Comparison of ENCODE assay signal across 8 mouse cellular contexts in genomic region chr1:136007211-136008158, GRCm38 (mm10). TPM values are rescaled to one million over a fixed set of nuclear protein-coding genes. Genes with fewer than 3 reads are reported as not detected.
DNase-seq lines count a peak whose midpoint lies in the region; ATAC-seq and TF ChIP-seq lines count a peak whose summit lies in the region.

Gene Tmem9 (plus strand): TSS chr1:136008150.

- no peaks in the 10 kb centered on the region for H3K4me1 ChIP-seq in ES-Bruce4 (ENCODE audit: control insufficient read depth, insufficient read depth, low read length)
- H3K4me1 ChIP-seq in forebrain, embryonic 14.5 days (ENCODE audit: control insufficient read depth, insufficient read depth, low read length): peaks cover 5% of the 10 kb centered on the region; the same call in 1 of the 2 replicates
- H3K4me1 ChIP-seq in neural tube, embryonic 14.5 days (ENCODE audit: control insufficient read depth, insufficient read depth, low read length): no peaks in the 10 kb centered on the region
- H3K4me1 ChIP-seq in thymus, adult 2 months (replicated peaks; ENCODE audit: control insufficient read depth, insufficient read depth, low read length): peaks cover 3% of the 10 kb centered on the region

- H3K9ac ChIP-seq in ES-Bruce4 (ENCODE audit: low read depth, poor library complexity, severe bottlenecking): peak within 1 kb of the TSS; percentile 31
- H3K9ac ChIP-seq in forebrain, embryonic 14.5 days (ENCODE audit: low read length): peak within 1 kb of the TSS; percentile 49
- no peak within 1 kb of the TSS for H3K9ac ChIP-seq in neural tube, embryonic 14.5 days (replicated peaks; ENCODE audit: low read depth, low read length)

- 1% methylated on average over 37 of the region's 37 CpGs for WGBS in forebrain, embryonic 14.5 days
- 4% methylated on average over 37 of the region's 37 CpGs for WGBS in neural tube, embryonic 14.5 days
- WGBS in thymus, adult 2 months: 9% methylated on average over 37 of the region's 37 CpGs

- peak; percentile 66 for DNase-seq in brain, adult 2 months (ENCODE audit: low read depth, low spot score)
- peak; percentile 74 for DNase-seq in forebrain, embryonic 14.5 days (ENCODE audit: low spot score)
- DNase-seq in heart, postnatal 10 days: peak; percentile 75 to 77
- DNase-seq in kidney, postnatal 4 days: peak; percentile 85 to 89
- DNase-seq in lung, adult 18-20 months: peak; percentile 91 to 93
- DNase-seq in thymus, adult 2 months: peak; percentile 37

- TF ChIP-seq CTCF in ES-Bruce4 (IDR thresholded peaks at IDR 0.05; ENCODE audit: low read depth, low read length): no peak
- no peak for TF ChIP-seq CTCF in thymus, adult 2 months (IDR thresholded peaks at IDR 0.05; ENCODE audit: borderline replicate concordance, control insufficient read depth, extremely low read depth, insufficient read depth, low read length, poor library complexity)

- no peaks in the 10 kb centered on the region for H3K9me3 ChIP-seq in ES-Bruce4 (replicated peaks; ENCODE audit: control insufficient read depth, insufficient read depth, low read length, poor library complexity, severe bottlenecking)
- no peaks in the 10 kb centered on the region for H3K9me3 ChIP-seq in forebrain, embryonic 14.5 days (replicated peaks; ENCODE audit: control insufficient read depth, low read length)
- no peaks in the 10 kb centered on the region for H3K9me3 ChIP-seq in neural tube, embryonic 14.5 days (ENCODE audit: control insufficient read depth, low read length)

- no peaks in the 10 kb centered on the region for H3K27me3 ChIP-seq in ES-Bruce4 (ENCODE audit: control insufficient read depth, insufficient read depth, low read length, poor library complexity, severe bottlenecking)
- peaks cover 16% of the 10 kb centered on the region; the same call in 1 of the 2 replicates for H3K27me3 ChIP-seq in forebrain, embryonic 14.5 days (replicated peaks; ENCODE audit: control insufficient read depth, insufficient read depth, low read length)
- H3K27me3 ChIP-seq in neural tube, embryonic 14.5 days (ENCODE audit: control insufficient read depth, insufficient read depth, low read length): peaks cover 3% of the 10 kb centered on the region; the same call in 1 of the 2 replicates
- peaks cover 4% of the 10 kb centered on the region; the same call in 1 of the 2 replicates for H3K27me3 ChIP-seq in thymus, adult 2 months (ENCODE audit: control insufficient read depth, insufficient read depth, low read length)

- peak within 1 kb of the TSS; percentile 63 for H3K4me2 ChIP-seq in forebrain, embryonic 14.5 days (ENCODE audit: low read length)
- peak within 1 kb of the TSS; percentile 57 for H3K4me2 ChIP-seq in neural tube, embryonic 14.5 days (ENCODE audit: low read depth, low read length)

- no peak within 1 kb of the TSS for H3K27ac ChIP-seq in ES-Bruce4 (ENCODE audit: insufficient read depth, low read length)
- no peak within 1 kb of the TSS for H3K27ac ChIP-seq in forebrain, embryonic 14.5 days (ENCODE audit: low read depth, low read length)
- H3K27ac ChIP-seq in neural tube, embryonic 14.5 days (ENCODE audit: low read depth, low read length): no peak within 1 kb of the TSS
- no peak within 1 kb of the TSS for H3K27ac ChIP-seq in thymus, adult 2 months (ENCODE audit: control insufficient read depth, insufficient read depth, low read length)

- no peak for TF ChIP-seq EP300 in ES-Bruce4 (IDR thresholded peaks at IDR 0.05; ENCODE audit: insufficient read depth, low read depth, low read length)

- intact Hi-C loops in heart, postnatal 10 days (cut with DNase I): no loop called here

- H3K4me3 ChIP-seq in ES-Bruce4 (ENCODE audit: low read depth, low read length): peak within 1 kb of the TSS; percentile 71
- H3K4me3 ChIP-seq in forebrain, embryonic 14.5 days (ENCODE audit: low read depth, low read length): peak within 1 kb of the TSS; percentile 32
- H3K4me3 ChIP-seq in neural tube, embryonic 14.5 days (ENCODE audit: low read depth, low read length): peak within 1 kb of the TSS; percentile 22
- H3K4me3 ChIP-seq in thymus, adult 2 months (ENCODE audit: control insufficient read depth, insufficient read depth, low read length): no peak within 1 kb of the TSS; the same call in 1 of the 2 replicates

- peak; percentile 82 for ATAC-seq in forebrain, embryonic 14.5 days
- ATAC-seq in neural tube, embryonic 14.5 days (ENCODE audit: low read depth): peak; percentile 73; the same call in 1 of the 2 replicates

- TF ChIP-seq POLR2A in ES-Bruce4 (IDR thresholded peaks at IDR 0.05; ENCODE audit: insufficient read depth, low read length): no peak
- no peak for TF ChIP-seq POLR2A in thymus, adult 2 months (IDR thresholded peaks at IDR 0.05; ENCODE audit: control insufficient read depth, extremely low read depth, insufficient read depth, low read length, poor library complexity)

- no peaks in the 10 kb centered on the region for H3K36me3 ChIP-seq in ES-Bruce4 (ENCODE audit: control insufficient read depth, insufficient read depth, low read length, poor library complexity, severe bottlenecking)
- no peaks in the 10 kb centered on the region for H3K36me3 ChIP-seq in forebrain, embryonic 14.5 days (ENCODE audit: control insufficient read depth, insufficient read depth, low read length)
- H3K36me3 ChIP-seq in neural tube, embryonic 14.5 days (ENCODE audit: control insufficient read depth, insufficient read depth, low read length): no peaks in the 10 kb centered on the region
- H3K36me3 ChIP-seq in thymus, adult 2 months (ENCODE audit: control insufficient read depth, insufficient read depth, low read length): no peaks in the 10 kb centered on the region

RNA-seq across cellular contexts. Expression of gene Tmem9, which starts in this region (rescaled TPM):
- 61.1 and 62.1 TPM in 2 replicates for polyA plus RNA-seq in ES-Bruce4 (2011; ENCODE audit: insufficient read depth, insufficient read length, low read depth, missing spikeins)
- 129 and 143 TPM in 2 replicates for polyA plus RNA-seq in forebrain, embryonic 14.5 days (2014; fragmentation: Nextera tagmentation; extraction: Ambion mirVana)
- 10 to 100 TPM; 23.8 to 26.1 TPM for total RNA-seq in heart, postnatal 10 days (2021)
- polyA plus RNA-seq in neural tube, embryonic 14.5 days (2014; fragmentation: Nextera tagmentation; extraction: Ambion mirVana): 69.9 and 115 TPM in 2 replicates
- polyA plus RNA-seq in thymus, adult 2 months (2012; rRNA removed): 77.1 and 86.9 TPM in 2 replicates

Comparison
In these comparisons a context has a peak if more than half of its experiments do, and no peak if none do; other contexts are left out.
1. DNase-seq: peak in every context shown above with its lines; median percentile 92 in lung, adult 18-20 months; 87 in kidney, postnatal 4 days; 76 in heart, postnatal 10 days; 74 in forebrain, embryonic 14.5 days; 66 in brain, adult 2 months; 37 in thymus, adult 2 months.